Comparison of ENCODE assay signal across 7 mouse cellular contexts in the genomic region with DNA sequence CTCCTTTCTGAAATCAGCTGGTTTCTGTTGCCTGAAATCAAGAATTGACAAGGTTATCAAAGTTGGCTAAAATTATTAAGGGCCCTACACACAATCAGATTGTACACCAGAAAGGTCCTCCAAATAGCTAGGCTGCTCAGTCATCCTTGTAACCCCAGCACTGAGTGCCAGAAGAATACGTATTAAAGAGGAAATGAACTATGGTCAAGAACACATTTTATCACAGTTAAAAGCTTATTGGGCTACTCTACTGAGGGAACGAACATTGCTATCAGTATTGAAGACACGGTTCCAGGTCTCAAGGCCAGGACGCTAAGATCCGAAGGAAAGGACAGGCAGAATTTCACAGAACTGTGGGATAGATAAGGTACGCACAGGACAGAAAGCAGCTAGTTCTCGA. TPM values are rescaled to one million over a fixed set of nuclear protein-coding genes. Genes with fewer than 3 reads are reported as not detected.
DNase-seq lines count a peak whose midpoint lies in the region; ATAC-seq lines count a peak whose summit lies in the region.

No protein-coding gene starts in this region.

- no peak for ATAC-seq in lung, embryonic 16.5 days (ENCODE audit: low read depth)
- no peak for ATAC-seq in forebrain, embryonic 11.5 days (replicated peaks; ENCODE audit: low FRiP score)
- ATAC-seq in limb, embryonic 15.5 days (ENCODE audit: insufficient number of reproducible peaks, low FRiP score, low TSS enrichment, low read depth): no peak
- ATAC-seq in stomach, embryonic 14.5 days (ENCODE audit: insufficient number of reproducible peaks, insufficient read depth, low FRiP score, low read depth): no peak

- H3K36me3 ChIP-seq in lung, embryonic 16.5 days (ENCODE audit: control insufficient read depth, insufficient read depth, low read length): no peaks in the 10 kb centered on the region
- no peaks in the 10 kb centered on the region for H3K36me3 ChIP-seq in forebrain, embryonic 11.5 days (ENCODE audit: control insufficient read depth, insufficient read depth, low read length)
- no peaks in the 10 kb centered on the region for H3K36me3 ChIP-seq in limb, embryonic 15.5 days
- H3K36me3 ChIP-seq in stomach, embryonic 14.5 days (ENCODE audit: control insufficient read depth, insufficient read depth, low read length): no peaks in the 10 kb centered on the region

- H3K27me3 ChIP-seq in lung, embryonic 16.5 days (ENCODE audit: control insufficient read depth, insufficient read depth, low read depth, low read length): no peaks in the 10 kb centered on the region
- no peaks in the 10 kb centered on the region for H3K27me3 ChIP-seq in forebrain, embryonic 11.5 days (ENCODE audit: control insufficient read depth, insufficient read depth, low read length)
- H3K27me3 ChIP-seq in limb, embryonic 15.5 days: no peaks in the 10 kb centered on the region
- no peaks in the 10 kb centered on the region for H3K27me3 ChIP-seq in stomach, embryonic 14.5 days (ENCODE audit: control insufficient read depth, insufficient read depth, low read length)

- no peaks in the 10 kb centered on the region for H3K9me3 ChIP-seq in lung, embryonic 16.5 days (ENCODE audit: control insufficient read depth, low read length)
- no peaks in the 10 kb centered on the region for H3K9me3 ChIP-seq in forebrain, embryonic 11.5 days (ENCODE audit: control insufficient read depth, low read length)
- no peaks in the 10 kb centered on the region for H3K9me3 ChIP-seq in limb, embryonic 15.5 days
- H3K9me3 ChIP-seq in stomach, embryonic 14.5 days (ENCODE audit: control insufficient read depth, low read depth, low read length): no peaks in the 10 kb centered on the region

- WGBS in lung, embryonic 16.5 days: 4% methylated on average over 7 of the region's 7 CpGs
- WGBS in forebrain, embryonic 11.5 days: 4% methylated on average over 7 of the region's 7 CpGs
- 6% methylated on average over 7 of the region's 7 CpGs for WGBS in limb, embryonic 15.5 days
- WGBS in stomach, embryonic 14.5 days: 4% methylated on average over 7 of the region's 7 CpGs

- H3K4me2 ChIP-seq in lung, embryonic 16.5 days (ENCODE audit: low read depth, low read length): peak overlapping the region; percentile 91
- H3K4me2 ChIP-seq in forebrain, embryonic 11.5 days (ENCODE audit: low read depth, low read length, severe bottlenecking): peak overlapping the region; percentile 59
- H3K4me2 ChIP-seq in limb, embryonic 15.5 days: peak overlapping the region; percentile 94
- H3K4me2 ChIP-seq in stomach, embryonic 14.5 days (replicated peaks; ENCODE audit: low read depth, low read length): peak overlapping the region; percentile 72

- peaks cover 4% of the 10 kb centered on the region; the same call in 1 of the 2 replicates for H3K4me1 ChIP-seq in lung, embryonic 16.5 days (replicated peaks; ENCODE audit: control insufficient read depth, insufficient read depth, low read length)
- H3K4me1 ChIP-seq in forebrain, embryonic 11.5 days (replicated peaks; ENCODE audit: control insufficient read depth, insufficient read depth, low read length): no peaks in the 10 kb centered on the region
- peaks cover 6% of the 10 kb centered on the region; the same call in 1 of the 2 replicates for H3K4me1 ChIP-seq in limb, embryonic 15.5 days
- no peaks in the 10 kb centered on the region for H3K4me1 ChIP-seq in stomach, embryonic 14.5 days (ENCODE audit: control insufficient read depth, insufficient read depth, low read length)

- H3K4me3 ChIP-seq in lung, embryonic 16.5 days (ENCODE audit: low read length): peak overlapping the region; percentile 48
- peak overlapping the region; percentile 35 for H3K4me3 ChIP-seq in forebrain, embryonic 11.5 days (ENCODE audit: low read depth, low read length)
- H3K4me3 ChIP-seq in limb, embryonic 15.5 days: peak overlapping the region; percentile 51
- H3K4me3 ChIP-seq in stomach, embryonic 14.5 days (ENCODE audit: low read depth, low read length): peak overlapping the region; percentile 39

- no peak overlapping the region for H3K27ac ChIP-seq in lung, embryonic 16.5 days (ENCODE audit: low read length)
- no peak overlapping the region for H3K27ac ChIP-seq in forebrain, embryonic 11.5 days (ENCODE audit: low read depth, low read length)
- no peak overlapping the region for H3K27ac ChIP-seq in limb, embryonic 15.5 days
- no peak overlapping the region for H3K27ac ChIP-seq in stomach, embryonic 14.5 days (ENCODE audit: low read length)

- no peak for DNase-seq in lung, postnatal 10 days
- no peak for DNase-seq in forebrain, embryonic 11.5 days (ENCODE audit: low spot score)
- no peak for DNase-seq in gastrocnemius, postnatal 10 days
- DNase-seq in yolk sac, embryonic 10.5 days (ENCODE audit: low spot score): no peak

- peak overlapping the region; percentile 48 for H3K9ac ChIP-seq in lung, embryonic 16.5 days (ENCODE audit: low read length)
- H3K9ac ChIP-seq in forebrain, embryonic 11.5 days (ENCODE audit: low read length): peak overlapping the region; percentile 50
- peak overlapping the region; percentile 39; the same call in 1 of the 2 replicates for H3K9ac ChIP-seq in limb, embryonic 15.5 days
- H3K9ac ChIP-seq in stomach, embryonic 14.5 days (replicated peaks; ENCODE audit: low read depth, low read length): no peak overlapping the region

RNA-seq across cellular contexts. Expression of a gene that starts 0.6 kb away (rescaled TPM):
- polyA plus RNA-seq in lung, embryonic 16.5 days (2015; fragmentation: Nextera tagmentation; extraction: Ambion mirVana): 5.9 and 6.1 TPM in 2 replicates
- 6.8 and 8.6 TPM in 2 replicates for polyA plus RNA-seq in forebrain, embryonic 11.5 days (2014; fragmentation: Nextera tagmentation; extraction: Ambion mirVana)
- polyA plus RNA-seq in limb, embryonic 15.5 days (2015; fragmentation: Nextera tagmentation; extraction: Ambion mirVana): 31.1 and 37.6 TPM in 2 replicates
- polyA plus RNA-seq in stomach, embryonic 14.5 days (2014; fragmentation: Nextera tagmentation; extraction: Ambion mirVana): 7.9 and 10.1 TPM in 2 replicates
- 1 to 10 TPM; 6.3 TPM for total RNA-seq in gastrocnemius, postnatal 10 days (2021)

RNA-seq across cellular contexts. Expression of a gene that starts 19.7 kb away (rescaled TPM):
- 9.5 and 9.9 TPM in 2 replicates for polyA plus RNA-seq in lung, embryonic 16.5 days (2015; fragmentation: Nextera tagmentation; extraction: Ambion mirVana)
- 2.0 TPM in 2 replicates for polyA plus RNA-seq in forebrain, embryonic 11.5 days (2014; fragmentation: Nextera tagmentation; extraction: Ambion mirVana)
- polyA plus RNA-seq in limb, embryonic 15.5 days (2015; fragmentation: Nextera tagmentation; extraction: Ambion mirVana): 12.3 and 13.3 TPM in 2 replicates
- 5.6 and 5.9 TPM in 2 replicates for polyA plus RNA-seq in stomach, embryonic 14.5 days (2014; fragmentation: Nextera tagmentation; extraction: Ambion mirVana)
- total RNA-seq in gastrocnemius, postnatal 10 days (2021): 1 to 10 TPM; 7.0 to 7.6 TPM

RNA-seq across cellular contexts. Expression of a gene that starts 45.7 kb away (rescaled TPM):
- polyA plus RNA-seq in lung, embryonic 16.5 days (2015; fragmentation: Nextera tagmentation; extraction: Ambion mirVana): 120 and 122 TPM in 2 replicates
- 210 and 225 TPM in 2 replicates for polyA plus RNA-seq in forebrain, embryonic 11.5 days (2014; fragmentation: Nextera tagmentation; extraction: Ambion mirVana)
- polyA plus RNA-seq in limb, embryonic 15.5 days (2015; fragmentation: Nextera tagmentation; extraction: Ambion mirVana): 149 and 156 TPM in 2 replicates
- polyA plus RNA-seq in stomach, embryonic 14.5 days (2014; fragmentation: Nextera tagmentation; extraction: Ambion mirVana): 123 and 138 TPM in 2 replicates
- total RNA-seq in gastrocnemius, postnatal 10 days (2021): 10 to 100 TPM; 66.8 to 72.7 TPM
